Mouse (Mus musculus) c-Kit-positive CD71-positive TER-119-positive erythroid progenitor cells, embryonic 14.5 days (primary cell): ENCODE results near the gene Csmd2.
"Not testable (repeated sequence)": the region's sequence is repeated elsewhere in the genome, so short reads cannot be mapped to it uniquely, and the experiment has no call there.

Experiments
- DNase-seq: peaks from one replicate; pipeline ENCODE4 v3.0.0-alpha.2; 2013; ENCODE audit warnings: low spot score

The Csmd2 gene

GRCm38 (mm10) chr4:128048716-128049115, 61.1 kb downstream of the Csmd2 start:
- DNase-seq = no peak

DNA sequence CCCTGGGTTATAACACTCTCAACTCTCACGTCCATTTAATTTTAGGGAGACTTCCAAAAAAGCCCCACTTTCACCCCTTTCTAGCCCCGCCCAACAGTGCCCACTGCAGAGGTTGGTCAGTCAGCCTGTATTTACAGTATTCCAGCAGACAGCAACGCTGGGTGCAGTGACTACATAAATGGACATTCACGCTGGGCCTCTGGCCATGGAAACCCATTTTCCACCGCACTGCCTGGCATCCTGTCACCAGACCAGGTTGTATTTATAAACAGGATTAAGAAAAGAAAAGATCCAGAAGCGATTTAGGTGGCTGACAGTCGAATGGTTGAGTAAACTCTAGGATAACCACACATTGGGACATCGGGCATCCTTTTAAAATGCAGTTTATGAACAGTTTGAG, 65.0 kb downstream of the Csmd2 start:
- no peak for DNase-seq

GRCm38 (mm10) chr4:128061274-128061673, 73.6 kb downstream of the Csmd2 start:
- DNase-seq = not testable (repeated sequence)

- no peak for DNase-seq
These were observed 79.5 kb downstream of the Csmd2 start for GRCm38 (mm10) chr4:128067189-128067588.

GRCm38 (mm10) chr4:128084466-128084865, 96.8 kb downstream of the Csmd2 start:
- no peak for DNase-seq

GRCm38 (mm10) chr4:128085096-128085495, 97.4 kb downstream of the Csmd2 start:
- DNase-seq = no peak

GRCm38 (mm10) chr4:128087147-128087606, 99.5 kb downstream of the Csmd2 start:
- DNase-seq = no peak

GRCm38 (mm10) chr4:128087704-128088103, 100.0 kb downstream of the Csmd2 start:
- DNase-seq = no peak

DNA sequence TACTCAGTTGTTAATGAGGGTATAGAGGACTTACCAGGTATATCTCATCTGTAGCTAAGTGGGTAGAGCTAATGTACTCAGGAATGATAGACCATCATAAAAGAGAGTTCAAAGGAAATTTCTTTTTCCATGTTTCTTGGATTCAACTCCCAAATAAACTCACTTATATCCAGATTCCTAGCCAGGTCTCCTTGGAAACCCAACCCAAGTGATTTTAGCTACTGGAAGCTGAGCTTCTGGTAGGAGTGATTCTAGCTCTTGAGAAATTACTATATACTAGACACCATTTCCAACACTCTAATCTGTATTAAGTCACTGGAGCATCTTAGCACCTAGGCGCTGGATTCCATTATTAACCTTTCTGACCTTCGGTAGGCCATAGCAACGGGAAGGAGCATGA, 100.6 kb downstream of the Csmd2 start:
- DNase-seq = no peak

GRCm38 (mm10) chr4:128091938-128092337, 104.3 kb downstream of the Csmd2 start:
- no peak for DNase-seq

DNA sequence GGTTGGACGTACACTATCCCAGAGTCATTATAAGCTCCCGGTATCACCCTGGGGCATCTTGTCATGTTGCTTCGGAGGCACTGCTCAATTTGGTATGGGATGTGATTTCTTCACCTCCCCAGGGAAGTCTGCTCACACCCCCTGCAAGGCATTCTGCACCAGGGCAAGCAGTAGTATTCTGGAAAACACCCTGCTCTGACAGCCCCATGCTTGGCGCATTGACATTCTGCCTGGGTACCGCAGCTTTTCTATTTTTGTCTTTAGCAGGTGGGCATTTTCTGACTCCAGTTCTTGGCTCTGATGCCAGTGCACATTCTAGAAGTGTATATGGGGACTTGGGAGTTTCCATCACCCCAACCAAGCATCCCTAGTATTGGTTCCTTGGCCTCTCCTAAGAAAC, 111.9 kb downstream of the Csmd2 start:
- DNase-seq = no peak

DNA sequence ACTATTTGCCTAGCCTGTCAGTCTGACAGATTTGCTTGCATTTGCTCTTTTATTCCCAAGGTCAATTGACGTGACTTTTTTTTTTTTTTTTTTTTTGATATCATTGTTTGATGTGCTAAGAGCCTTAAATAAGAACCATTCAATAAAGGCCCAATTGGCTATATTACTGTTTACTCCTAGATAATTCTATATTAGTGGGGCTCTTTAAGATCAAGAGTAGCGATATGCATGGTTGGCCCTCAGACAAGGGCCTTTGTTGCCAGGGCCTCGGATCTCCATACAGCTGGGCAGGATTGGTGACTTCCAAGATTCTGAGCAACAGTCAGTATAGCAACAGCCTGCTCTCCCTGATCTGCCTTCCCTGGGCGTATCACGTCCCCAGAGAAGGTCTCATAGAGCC, 112.9 kb downstream of the Csmd2 start:
- DNase-seq = no peak

- no peak for DNase-seq
These were observed 128.7 kb downstream of the Csmd2 start for GRCm38 (mm10) chr4:128116331-128116730.

- no peak for DNase-seq
These were observed 135.6 kb downstream of the Csmd2 start for GRCm38 (mm10) chr4:128123281-128123680.

DNA sequence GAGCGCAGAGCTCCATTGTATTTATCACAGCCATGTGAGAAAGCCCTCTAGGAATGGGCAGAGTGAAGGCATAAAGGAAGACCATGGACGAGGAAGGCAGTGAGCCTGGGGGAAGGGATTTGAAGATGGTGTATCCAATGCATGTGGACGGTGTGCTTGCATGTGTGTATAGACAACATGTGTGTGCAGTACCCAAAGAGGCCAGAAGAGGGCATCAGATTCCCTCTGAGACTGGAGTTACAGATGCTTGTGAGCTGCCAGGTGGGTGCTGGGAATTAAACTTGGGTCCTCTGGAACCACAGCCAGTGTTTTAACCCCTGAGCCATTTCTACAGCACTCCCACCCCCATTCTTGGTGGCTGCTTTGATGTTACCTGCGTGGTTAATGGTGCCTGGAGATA, 137.1 kb downstream of the Csmd2 start:
- no peak for DNase-seq

DNA sequence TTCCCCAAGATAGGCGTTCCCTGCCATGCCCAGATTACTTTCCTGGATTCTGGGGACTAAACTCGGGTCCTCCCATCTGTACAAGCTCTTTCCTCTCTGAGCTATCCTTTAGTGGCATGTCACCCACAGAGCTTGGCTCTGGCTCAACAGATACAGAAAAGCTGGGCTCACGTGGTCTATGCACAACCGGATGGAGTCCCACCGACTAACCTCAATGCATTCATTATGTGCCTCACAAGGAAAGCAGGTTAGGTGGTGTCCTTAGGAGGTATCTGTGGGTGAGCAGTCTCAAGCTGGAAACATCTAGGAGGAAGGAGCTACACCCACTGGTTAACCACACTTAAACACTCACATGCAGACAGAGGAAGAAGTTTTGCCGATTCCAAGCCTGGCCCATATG, 140.9 kb downstream of the Csmd2 start:
- DNase-seq = no peak

GRCm38 (mm10) chr4:128130611-128131142, 143.0 kb downstream of the Csmd2 start:
- no peak for DNase-seq

GRCm38 (mm10) chr4:128131666-128132065, 144.0 kb downstream of the Csmd2 start:
- no peak for DNase-seq

- no peak for DNase-seq
These were observed 145.4 kb downstream of the Csmd2 start for GRCm38 (mm10) chr4:128132876-128133646.

DNA sequence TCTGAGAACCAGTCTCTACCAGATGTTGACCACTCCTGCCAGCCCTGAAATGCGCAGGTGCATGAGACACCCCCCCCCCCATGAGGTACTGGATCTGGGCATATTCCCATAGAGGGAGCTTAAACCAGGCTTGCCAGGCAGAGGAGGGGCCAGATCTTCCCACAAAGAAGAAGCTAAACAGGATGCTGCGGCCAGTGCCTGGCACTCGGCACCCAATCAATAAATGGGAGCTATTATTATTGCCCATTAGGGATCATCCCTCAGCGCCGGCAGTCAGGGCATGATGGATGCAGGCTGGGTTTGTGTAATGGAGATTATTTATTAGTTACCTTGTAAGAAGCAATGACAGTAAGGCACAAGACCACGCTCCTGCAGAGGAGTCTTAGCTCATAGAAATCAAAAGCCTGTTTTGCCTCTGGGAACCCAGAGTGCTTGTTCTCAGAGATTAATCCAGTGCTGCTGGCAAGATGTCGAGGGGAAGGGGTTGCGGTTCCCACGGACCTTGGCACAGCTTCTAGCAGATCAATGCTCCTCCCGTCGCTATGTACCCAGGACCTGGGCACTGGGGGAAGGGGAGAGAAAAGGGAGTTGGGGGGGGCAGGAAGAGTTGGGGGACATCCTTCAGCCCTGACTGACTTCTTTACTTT, 146.8 kb downstream of the Csmd2 start:
- DNase-seq = no peak

DNA sequence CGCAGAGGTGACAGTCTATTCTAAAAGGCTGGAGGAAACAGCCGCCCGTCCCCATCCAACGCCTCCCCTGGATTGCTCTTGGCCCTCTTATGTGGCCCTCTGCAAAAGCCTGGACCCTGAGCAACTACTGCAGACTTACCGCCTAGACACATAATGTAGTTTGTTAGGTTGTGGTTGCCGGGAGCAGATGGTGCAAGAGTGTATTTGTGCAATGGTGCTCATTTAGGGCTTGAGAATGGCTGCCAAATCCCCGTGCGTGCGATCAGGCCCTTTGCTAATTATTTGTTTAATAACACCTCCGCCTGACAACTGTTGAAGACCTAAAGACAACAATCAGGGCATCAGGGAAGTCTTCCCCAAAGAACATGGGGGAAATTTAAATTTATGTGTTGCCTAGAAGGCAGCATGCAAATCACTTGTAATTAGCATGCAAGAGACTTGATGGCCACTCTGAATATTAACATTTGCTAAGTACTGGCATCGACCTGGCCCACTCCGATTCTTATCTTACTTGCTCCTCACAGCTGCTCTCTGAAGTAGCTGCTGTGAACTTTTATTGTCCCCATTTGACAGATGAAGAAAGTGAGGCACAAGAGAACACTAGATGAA, 147.5 kb downstream of the Csmd2 start:
- DNase-seq = no peak

- DNase-seq = no peak
These were observed 152.3 kb downstream of the Csmd2 start for GRCm38 (mm10) chr4:128139991-128140390.
